Mouse (Mus musculus): ENCODE data around the gene Tgfbr2.

GRCm38 (mm10) chr9:116214296-116214695, 39.1 kb upstream of the Tgfbr2 start:
- TF ChIP-seq CTCF (conservative IDR thresholded peaks at IDR 0.05; ENCODE audit: low read length), result no peak
- TF ChIP-seq NANOG (IDR thresholded peaks at IDR 0.05; ENCODE audit: borderline replicate concordance, low read length), result no peak
- TF ChIP-seq POU5F1 (IDR thresholded peaks at IDR 0.05; ENCODE audit: borderline replicate concordance, low read length), result no peak
